Mouse (Mus musculus): ENCODE data around the gene Psip1.

DNA sequence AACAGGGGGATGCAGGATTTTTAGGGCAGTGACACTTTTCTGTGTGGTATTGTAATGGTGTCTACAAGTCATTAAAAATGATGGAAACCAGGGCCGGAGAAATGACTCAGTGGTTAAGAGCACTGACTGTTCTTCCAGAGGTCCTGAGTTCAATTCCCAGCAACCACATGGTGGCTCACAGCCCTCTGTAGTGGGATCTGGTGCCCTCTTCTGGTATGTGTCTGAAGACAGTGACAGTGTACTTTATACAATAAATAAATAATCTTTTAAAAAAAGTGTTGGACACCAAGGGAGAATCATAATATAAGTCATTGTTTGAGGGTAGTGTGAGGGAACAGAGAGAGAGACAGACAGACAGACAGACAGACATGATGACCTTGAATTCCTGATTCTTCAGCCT is 6.9 kb upstream of the Psip1 start:
- TF ChIP-seq POLR2A (IDR thresholded peaks at IDR 0.05; ENCODE audit: control insufficient read depth, low read depth, low read length) (no peak), CTCF (IDR thresholded peaks at IDR 0.05; ENCODE audit: control insufficient read depth, insufficient read depth, insufficient replicate concordance, low read depth, low read length) (no peak)

Measured in testis, adult 2 months (tissue).